Mouse (Mus musculus): ENCODE results near the gene Nars2. TPM values are rescaled to one million over a fixed set of nuclear protein-coding genes. Genes with fewer than 3 reads are reported as not detected.

Nars2 gene
- polyA plus RNA-seq, 1 experiment from 2014 or later = 13.4 TPM

GRCm38 (mm10) chr7:96972138-96972904 is 21.0 kb downstream of the Nars2 start:
- WGBS = 56% methylated on average over 8 of the region's 8 CpGs
- Histone ChIP-seq H3K4me2 (no peak overlapping the region), H3K27me3 (no peaks in the 10 kb centered on the region), H3K4me1 (replicated peaks) (peaks cover 11% of the 10 kb centered on the region), H3K9ac (no peak overlapping the region), H3K27ac (no peak overlapping the region), H3K9me3 (replicated peaks) (no peaks in the 10 kb centered on the region), H3K36me3 (no peaks in the 10 kb centered on the region), H3K4me3 (no peak overlapping the region)
- no peak for ATAC-seq (replicated peaks; ENCODE audit: insufficient number of reproducible peaks, insufficient read depth, low FRiP score, low read depth)

GRCm38 (mm10) chr7:96975914-96976313 is 24.6 kb downstream of the Nars2 start:
- H3K4me1 ChIP-seq (replicated peaks) = peaks cover 11% of the 10 kb centered on the region
- H3K27ac ChIP-seq = peak overlapping the region; percentile 21; the same call in 1 of the 2 replicates
- WGBS = 59% methylated on average over 5 of the region's 5 CpGs
- H3K4me3 ChIP-seq = no peak overlapping the region
- no peaks in the 10 kb centered on the region for H3K27me3 ChIP-seq
- H3K4me2 ChIP-seq = no peak overlapping the region
- no peaks in the 10 kb centered on the region for H3K36me3 ChIP-seq
- no peak for ATAC-seq (replicated peaks; ENCODE audit: insufficient number of reproducible peaks, insufficient read depth, low FRiP score, low read depth)
- H3K9ac ChIP-seq = no peak overlapping the region
- H3K9me3 ChIP-seq (replicated peaks) = no peaks in the 10 kb centered on the region

DNA sequence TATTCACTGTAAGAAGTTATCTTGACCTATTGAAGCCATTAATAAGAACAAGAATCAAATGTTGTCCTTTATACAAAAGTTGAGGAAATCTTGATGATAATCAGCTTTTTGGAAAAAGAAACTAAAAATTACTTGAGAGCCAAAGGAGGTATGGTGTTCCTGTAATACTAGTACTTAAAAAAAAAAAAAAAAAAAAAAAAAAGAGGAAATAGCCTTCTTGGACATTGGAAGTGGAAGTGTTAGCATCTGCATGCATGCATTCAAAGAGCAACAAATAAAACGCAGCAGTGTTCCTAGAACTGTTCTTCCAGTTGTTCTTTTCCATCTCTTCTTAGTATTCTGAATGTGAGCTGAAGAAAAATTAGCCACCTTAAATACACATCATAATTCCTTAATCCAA is 25.9 kb downstream of the Nars2 start:
- Histone ChIP-seq H3K36me3 (no peaks in the 10 kb centered on the region), H3K9ac (no peak overlapping the region), H3K4me1 (replicated peaks) (peaks cover 5% of the 10 kb centered on the region; the same call in 1 of the 2 replicates), H3K27me3 (no peaks in the 10 kb centered on the region), H3K9me3 (replicated peaks) (no peaks in the 10 kb centered on the region), H3K4me3 (no peak overlapping the region), H3K27ac (no peak overlapping the region), H3K4me2 (no peak overlapping the region)
- 86% methylated on average over 1 of the region's 1 CpGs for WGBS
- ATAC-seq (replicated peaks; ENCODE audit: insufficient number of reproducible peaks, insufficient read depth, low FRiP score, low read depth) = no peak

- H3K27ac ChIP-seq = no peak overlapping the region
- no peak overlapping the region for H3K9ac ChIP-seq
- H3K4me3 ChIP-seq = no peak overlapping the region
- no peaks in the 10 kb centered on the region for H3K9me3 ChIP-seq (replicated peaks)
- H3K36me3 ChIP-seq = no peaks in the 10 kb centered on the region
- WGBS = 88% methylated on average over 2 of the region's 2 CpGs
- peaks cover 25% of the 10 kb centered on the region for H3K4me1 ChIP-seq (replicated peaks)
- H3K27me3 ChIP-seq = no peaks in the 10 kb centered on the region
- ATAC-seq (replicated peaks; ENCODE audit: insufficient number of reproducible peaks, insufficient read depth, low FRiP score, low read depth) = no peak
- H3K4me2 ChIP-seq = no peak overlapping the region
Observed at GRCm38 (mm10) chr7:96981366-96981765, 30.1 kb downstream of the Nars2 start.

- Histone ChIP-seq H3K4me3 (no peak overlapping the region), H3K4me2 (no peak overlapping the region), H3K27me3 (no peaks in the 10 kb centered on the region), H3K9me3 (replicated peaks) (no peaks in the 10 kb centered on the region), H3K27ac (peak overlapping the region; percentile 56), H3K4me1 (replicated peaks) (peaks cover 36% of the 10 kb centered on the region), H3K36me3 (no peaks in the 10 kb centered on the region), H3K9ac (no peak overlapping the region)
- 43% methylated on average over 7 of the region's 7 CpGs for WGBS
- peak; percentile 43; the same call in 1 of the 2 replicates for ATAC-seq (replicated peaks; ENCODE audit: insufficient number of reproducible peaks, insufficient read depth, low FRiP score, low read depth)
Observed at GRCm38 (mm10) chr7:96983660-96984347, 32.5 kb downstream of the Nars2 start.

- Histone ChIP-seq H3K4me3 (peak overlapping the region; percentile 29), H3K9ac (0 out of 2 replicates have a peak overlapping the region, but pooled peaks have one; percentile 25), H3K4me1 (replicated peaks) (peaks cover 36% of the 10 kb centered on the region), H3K27me3 (no peaks in the 10 kb centered on the region), H3K27ac (peak overlapping the region; percentile 79), H3K4me2 (peak overlapping the region; percentile 59), H3K36me3 (no peaks in the 10 kb centered on the region), H3K9me3 (replicated peaks) (no peaks in the 10 kb centered on the region)
- 9% methylated on average over 8 of the region's 8 CpGs for WGBS
- ATAC-seq (replicated peaks; ENCODE audit: insufficient number of reproducible peaks, insufficient read depth, low FRiP score, low read depth) = peak; percentile 77
Observed at GRCm38 (mm10) chr7:96985798-96986197, 34.5 kb downstream of the Nars2 start.

DNA sequence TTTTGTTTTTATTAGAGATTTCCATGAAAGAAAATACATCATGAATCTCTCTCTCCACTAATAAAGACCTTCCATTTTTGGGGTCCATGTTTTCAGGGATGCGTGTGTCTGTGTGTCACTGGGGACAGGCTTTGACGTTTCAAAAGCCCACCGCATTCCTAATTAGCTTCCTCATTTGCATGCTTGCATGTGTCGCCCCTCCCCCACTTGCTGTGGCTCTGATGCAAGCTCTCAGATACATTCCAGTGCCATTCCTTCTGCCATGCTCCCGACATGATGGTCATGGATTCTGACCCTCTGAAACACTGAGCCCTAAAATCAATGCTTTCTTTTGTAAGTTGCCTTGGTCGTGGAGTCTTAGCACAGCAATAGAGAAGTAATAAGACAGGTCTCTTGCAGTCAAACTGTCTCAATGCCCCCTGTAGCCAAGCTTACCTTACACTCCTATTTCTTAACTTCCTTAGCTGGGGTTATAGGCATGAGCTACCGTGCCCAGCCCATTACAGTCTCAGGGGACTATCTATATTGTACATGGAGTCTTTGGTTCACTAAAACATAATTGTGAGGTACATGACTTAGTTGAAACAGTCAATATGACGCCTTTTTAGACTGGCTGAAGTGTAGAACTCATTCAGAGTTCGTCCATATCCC is 35.6 kb downstream of the Nars2 start:
- no peaks in the 10 kb centered on the region for H3K36me3 ChIP-seq
- ATAC-seq (replicated peaks; ENCODE audit: insufficient number of reproducible peaks, insufficient read depth, low FRiP score, low read depth) = no peak
- no peak overlapping the region for H3K4me2 ChIP-seq
- H3K4me1 ChIP-seq (replicated peaks) = peaks cover 36% of the 10 kb centered on the region
- no peaks in the 10 kb centered on the region for H3K9me3 ChIP-seq (replicated peaks)
- no peaks in the 10 kb centered on the region for H3K27me3 ChIP-seq
- 51% methylated on average over 9 of the region's 9 CpGs for WGBS
- no peak overlapping the region for H3K27ac ChIP-seq
- no peak overlapping the region for H3K9ac ChIP-seq
- no peak overlapping the region for H3K4me3 ChIP-seq

- H3K9me3 ChIP-seq (replicated peaks) = no peaks in the 10 kb centered on the region
- no peaks in the 10 kb centered on the region for H3K36me3 ChIP-seq
- no peak overlapping the region for H3K4me3 ChIP-seq
- H3K27ac ChIP-seq = no peak overlapping the region
- no peak for ATAC-seq (replicated peaks; ENCODE audit: insufficient number of reproducible peaks, insufficient read depth, low FRiP score, low read depth)
- peaks cover 33% of the 10 kb centered on the region for H3K4me1 ChIP-seq (replicated peaks)
- H3K27me3 ChIP-seq = no peaks in the 10 kb centered on the region
- no peak overlapping the region for H3K9ac ChIP-seq
- 58% methylated on average over 4 of the region's 4 CpGs for WGBS
- no peak overlapping the region for H3K4me2 ChIP-seq
Observed at GRCm38 (mm10) chr7:96987676-96988075, 36.4 kb downstream of the Nars2 start.

- H3K36me3 ChIP-seq = no peaks in the 10 kb centered on the region
- 7% methylated on average over 3 of the region's 3 CpGs for WGBS
- H3K27ac ChIP-seq = peak overlapping the region; percentile 46
- H3K9ac ChIP-seq = no peak overlapping the region
- no peak overlapping the region for H3K4me2 ChIP-seq
- H3K27me3 ChIP-seq = no peaks in the 10 kb centered on the region
- peaks cover 10% of the 10 kb centered on the region for H3K4me1 ChIP-seq (replicated peaks)
- no peak overlapping the region for H3K4me3 ChIP-seq
- 0 out of 2 replicates have a peak, but pooled peaks have one; percentile 22 for ATAC-seq (replicated peaks; ENCODE audit: insufficient number of reproducible peaks, insufficient read depth, low FRiP score, low read depth)
- H3K9me3 ChIP-seq (replicated peaks) = no peaks in the 10 kb centered on the region
Observed at GRCm38 (mm10) chr7:97012956-97013355, 61.7 kb downstream of the Nars2 start.

DNA sequence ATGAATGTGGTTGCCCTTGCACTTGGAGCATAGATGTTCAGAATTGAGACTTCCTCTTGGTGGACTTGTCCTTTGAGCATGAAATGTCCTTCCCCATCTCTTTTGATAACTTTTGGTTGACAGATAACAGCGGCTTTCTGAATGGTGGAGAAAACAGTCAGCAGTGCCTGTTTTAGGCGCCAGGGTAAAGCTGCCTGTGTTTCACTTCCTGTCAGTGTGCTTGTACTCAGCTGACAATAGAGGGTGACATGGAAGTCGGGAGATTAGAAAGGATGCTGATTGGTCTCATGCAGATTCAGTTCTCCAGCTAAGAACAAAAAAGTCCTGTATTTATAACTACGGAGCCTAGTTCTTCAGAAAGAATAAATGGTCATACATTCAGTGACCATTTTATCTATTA is 66.7 kb downstream of the Nars2 start:
- H3K27ac ChIP-seq = peak overlapping the region; percentile 55

GRCm38 (mm10) chr7:97018418-97018817 is 67.1 kb downstream of the Nars2 start:
- Histone ChIP-seq H3K4me3 (no peak overlapping the region), H3K9me3 (replicated peaks) (no peaks in the 10 kb centered on the region), H3K36me3 (no peaks in the 10 kb centered on the region), H3K27ac (peak overlapping the region; percentile 55), H3K9ac (no peak overlapping the region), H3K4me1 (replicated peaks) (peaks cover 9% of the 10 kb centered on the region), H3K27me3 (no peaks in the 10 kb centered on the region), H3K4me2 (peak overlapping the region; percentile 29; the same call in 1 of the 2 replicates)
- ATAC-seq (replicated peaks; ENCODE audit: insufficient number of reproducible peaks, insufficient read depth, low FRiP score, low read depth) = no peak
- 44% methylated on average over 3 of the region's 3 CpGs for WGBS

More for the DNA sequence above, 66.7 kb downstream of the Nars2 start:
- H3K36me3 ChIP-seq = no peaks in the 10 kb centered on the region
- H3K4me2 ChIP-seq = peak overlapping the region; percentile 29
- ATAC-seq (replicated peaks; ENCODE audit: insufficient number of reproducible peaks, insufficient read depth, low FRiP score, low read depth) = no peak
- WGBS = 27% methylated on average over 4 of the region's 4 CpGs
- no peaks in the 10 kb centered on the region for H3K27me3 ChIP-seq
- H3K9ac ChIP-seq = no peak overlapping the region
- H3K4me1 ChIP-seq (replicated peaks) = peaks cover 12% of the 10 kb centered on the region
- H3K9me3 ChIP-seq (replicated peaks) = no peaks in the 10 kb centered on the region
- no peak overlapping the region; the same call in 1 of the 2 replicates for H3K4me3 ChIP-seq

All from heart, embryonic 15.5 days (tissue).